Mouse (Mus musculus) CD4-positive, CD25-positive, alpha-beta regulatory T cell, adult 4 months (primary cell): ENCODE data around the gene Rrp9. TPM values are rescaled to one million over a fixed set of nuclear protein-coding genes. Genes with fewer than 3 reads are reported as not detected.
A peak's percentile ranks its signal among the peaks of the same experiment; 100 is the strongest.

Experiments used
- ATAC-seq: one replicate; pipeline ENCODE4 v1.8.0; 2017
- polyA plus RNA-seq, 2 experiments: library from polyadenylated mRNA; unstranded; fragments of 100-300 nt; shearing (Covaris generic); gene quantifications; one replicate each; pipeline ENCODE4 v1.2.1; 2017

Rrp9 gene
- 10 to 100 TPM; 35.4 to 37.4 TPM for polyA plus RNA-seq

- no peak for ATAC-seq
These were observed at the start of gene Rrp9 for GRCm38 (mm10) chr9:106475663-106476001. TSS of gene Rrp9 (plus strand) at chr9:106475963.

GRCm38 (mm10) chr9:106428719-106429220 is 47.0 kb upstream of the Rrp9 start:
- ATAC-seq, result peak; percentile 19

DNA sequence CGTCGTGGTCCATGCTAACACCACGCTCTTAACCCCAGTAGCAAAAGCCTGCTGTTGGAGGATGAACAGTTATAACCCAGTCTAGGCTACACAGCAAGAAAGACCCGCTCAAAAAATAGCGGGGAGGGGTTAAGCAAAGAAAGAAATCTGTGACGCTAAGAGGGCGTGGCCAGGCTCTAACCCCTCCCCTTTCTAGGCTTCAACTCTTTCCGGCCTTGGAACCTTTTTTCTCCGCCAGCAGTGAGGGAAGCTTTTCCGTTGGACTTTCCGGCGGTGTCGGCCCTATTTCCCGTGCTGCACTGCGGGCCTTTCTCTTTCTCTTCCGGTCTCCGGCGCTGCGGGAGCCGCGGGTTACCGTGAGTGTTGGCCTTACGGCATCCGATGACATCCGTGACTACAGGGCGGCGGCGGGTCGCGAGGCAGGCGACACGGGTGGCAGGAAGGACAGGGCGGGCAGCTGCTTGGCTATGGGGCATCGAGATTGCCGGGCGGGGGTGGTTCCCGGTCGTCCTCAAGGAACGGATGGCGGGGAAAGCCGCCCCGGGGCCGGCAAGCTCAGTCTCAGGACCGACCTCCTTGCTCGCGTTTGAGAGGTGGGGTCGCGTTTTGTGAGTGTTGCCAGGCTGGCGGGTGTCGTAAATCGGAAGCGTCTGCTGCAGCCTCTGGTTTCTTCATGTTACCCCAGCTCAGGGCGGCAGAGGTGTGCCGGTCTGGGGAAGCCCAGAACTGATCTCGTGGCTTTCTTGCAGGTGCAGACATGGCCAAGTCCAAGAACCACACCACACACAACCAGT is 46.3 kb upstream of the Rrp9 start, which contains the start of gene Rpl29:
Gene Rpl29, plus strand, starts transcription at position 234 of the 794 bp plus-strand sequence.
- ATAC-seq, result peak; percentile 96

DNA sequence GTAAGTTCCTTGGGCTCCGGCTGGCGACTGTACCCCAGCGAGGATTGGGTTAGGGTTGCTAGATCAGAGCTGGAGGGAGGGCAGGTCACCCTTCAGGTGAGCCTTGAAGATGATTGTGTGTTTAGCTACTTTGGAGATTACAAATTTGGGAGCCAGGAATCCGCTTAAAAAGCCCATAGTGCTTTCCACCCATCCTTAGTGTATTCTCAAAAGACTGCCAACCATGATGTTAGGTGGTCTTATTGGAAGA is 45.8 kb upstream of the Rrp9 start:
- no peak for ATAC-seq

- ATAC-seq, result no peak
These were observed 42.4 kb upstream of the Rrp9 start for GRCm38 (mm10) chr9:106433389-106433788.

- ATAC-seq, result no peak
These were observed 39.2 kb upstream of the Rrp9 start for GRCm38 (mm10) chr9:106436566-106436965.

GRCm38 (mm10) chr9:106442680-106443079 is 33.1 kb upstream of the Rrp9 start:
- ATAC-seq, result no peak

GRCm38 (mm10) chr9:106444836-106445235 is 30.9 kb upstream of the Rrp9 start:
- no peak for ATAC-seq

DNA sequence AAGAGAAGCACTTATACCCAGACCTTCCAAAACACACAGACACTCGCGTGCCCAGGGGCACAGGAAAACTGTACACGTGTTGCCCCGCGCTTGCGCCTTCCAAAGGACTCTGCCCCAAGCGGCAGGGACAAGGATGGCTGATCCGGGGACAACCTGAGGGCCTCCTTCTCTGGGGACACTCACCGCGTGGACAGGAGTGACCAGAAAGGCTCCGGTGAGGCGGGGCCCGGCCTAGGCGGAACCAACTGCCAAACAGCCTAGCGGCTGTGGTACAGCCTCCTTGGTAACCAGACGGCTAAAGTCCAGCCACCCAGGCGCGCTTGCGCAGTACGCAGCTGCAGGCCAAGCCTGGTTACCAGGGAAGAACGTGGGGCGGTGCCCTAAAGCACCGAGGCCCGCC is 28.4 kb upstream of the Rrp9 start, which contains the start of the genes Abhd14b and Abhd14a:
Gene Abhd14b, plus strand, starts transcription at position 112 of the 400 bp plus-strand sequence.
Gene Abhd14a, minus strand, starts transcription at position 331 of the 400 bp plus-strand sequence.
- peak; percentile 70 for ATAC-seq

DNA sequence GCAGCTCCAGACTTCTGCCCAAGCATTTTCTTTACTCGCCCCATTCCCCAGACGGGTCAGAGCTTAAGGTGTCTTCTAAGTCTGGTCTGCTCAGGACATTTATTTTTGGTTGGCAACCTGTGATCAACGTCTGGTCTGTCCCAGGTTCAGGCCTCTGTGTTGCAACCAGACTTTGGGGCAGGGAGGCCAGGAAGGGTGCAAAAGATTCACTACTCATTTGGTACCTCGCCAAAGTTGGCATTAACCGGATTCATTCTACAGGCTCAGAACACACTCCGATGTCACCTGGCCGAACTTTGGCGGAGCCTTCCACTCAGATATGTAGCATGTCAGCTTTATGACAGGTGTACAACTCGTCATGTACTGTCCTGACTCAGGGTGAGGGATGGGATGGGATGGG is 27.8 kb upstream of the Rrp9 start:
- ATAC-seq, result no peak

GRCm38 (mm10) chr9:106448498-106449031 is 27.2 kb upstream of the Rrp9 start:
- ATAC-seq, result peak; percentile 77

DNA sequence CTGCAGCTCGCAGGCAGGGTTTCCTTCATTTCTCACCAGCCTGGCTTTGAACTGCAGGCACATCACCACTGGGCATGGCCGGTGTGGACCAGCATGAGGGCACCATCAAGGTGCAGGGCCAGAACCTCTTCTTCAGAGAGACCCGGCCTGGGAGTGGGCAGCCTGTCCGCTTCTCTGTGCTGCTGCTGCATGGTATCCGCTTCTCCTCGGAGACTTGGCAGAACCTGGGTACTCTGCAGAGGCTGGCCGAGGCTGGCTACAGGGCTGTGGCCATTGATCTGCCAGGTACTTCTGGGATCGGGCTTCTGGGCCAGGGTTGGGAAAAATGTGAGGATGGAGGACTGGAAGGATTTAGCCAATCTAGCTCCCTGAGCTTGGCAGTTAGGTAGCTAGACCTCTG is 25.8 kb upstream of the Rrp9 start:
- ATAC-seq, result no peak

- ATAC-seq, result no peak
These were observed 25.1 kb upstream of the Rrp9 start for GRCm38 (mm10) chr9:106450661-106451060.

DNA sequence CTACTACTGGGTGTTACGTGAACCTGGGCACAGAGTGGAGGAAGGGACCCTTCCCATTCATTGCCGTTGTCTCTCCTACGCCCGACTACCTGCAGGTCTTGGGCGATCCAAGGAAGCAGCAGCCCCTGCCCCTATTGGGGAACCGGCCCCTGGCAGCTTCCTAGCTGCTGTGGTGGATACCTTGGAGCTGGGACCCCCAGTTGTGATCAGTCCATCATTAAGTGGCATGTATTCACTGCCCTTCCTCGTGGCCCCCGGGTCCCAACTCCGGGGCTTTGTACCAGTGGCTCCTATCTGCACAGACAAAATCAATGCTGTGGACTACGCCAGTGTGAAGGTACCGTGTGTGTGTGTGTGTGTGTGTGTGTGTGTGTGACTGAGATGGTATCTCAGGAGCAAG is 24.5 kb upstream of the Rrp9 start:
- ATAC-seq, result no peak

DNA sequence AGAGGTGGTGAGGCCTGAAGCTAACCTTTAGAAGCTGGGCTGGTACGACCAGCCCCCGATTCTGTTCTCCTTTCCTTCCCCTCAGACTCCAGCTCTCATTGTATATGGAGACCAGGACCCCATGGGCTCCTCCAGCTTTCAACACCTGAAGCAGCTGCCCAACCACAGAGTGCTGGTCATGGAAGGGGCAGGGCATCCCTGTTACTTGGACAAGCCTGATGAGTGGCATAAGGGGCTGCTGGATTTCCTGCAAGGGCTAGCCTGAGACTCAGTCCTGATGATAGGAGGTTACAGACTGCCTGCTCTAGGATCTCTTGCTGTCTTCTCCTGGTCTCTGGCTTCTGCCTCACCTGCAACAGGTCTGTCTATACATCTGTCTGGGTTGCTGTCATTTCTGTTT is 23.9 kb upstream of the Rrp9 start:
- ATAC-seq, result no peak

DNA sequence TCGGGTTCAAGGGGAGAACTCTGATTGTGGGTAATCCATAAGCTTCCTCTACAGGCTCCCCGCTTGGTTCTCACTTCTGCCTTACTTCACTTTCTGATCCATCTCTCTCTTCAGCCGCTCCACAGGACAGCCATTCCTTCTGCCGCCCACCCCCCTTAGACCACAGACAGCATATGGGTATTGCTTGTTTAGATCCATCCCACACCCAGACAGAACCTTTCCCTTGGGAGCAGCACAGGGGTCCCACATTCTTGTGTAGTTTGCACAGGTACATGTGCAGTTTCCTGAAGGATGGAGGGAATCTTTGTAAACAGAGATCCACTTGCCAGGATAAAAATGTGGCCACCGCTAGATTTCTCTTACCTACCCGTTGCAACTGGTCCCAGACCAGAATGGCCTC is 23.4 kb upstream of the Rrp9 start:
- ATAC-seq, result no peak

DNA sequence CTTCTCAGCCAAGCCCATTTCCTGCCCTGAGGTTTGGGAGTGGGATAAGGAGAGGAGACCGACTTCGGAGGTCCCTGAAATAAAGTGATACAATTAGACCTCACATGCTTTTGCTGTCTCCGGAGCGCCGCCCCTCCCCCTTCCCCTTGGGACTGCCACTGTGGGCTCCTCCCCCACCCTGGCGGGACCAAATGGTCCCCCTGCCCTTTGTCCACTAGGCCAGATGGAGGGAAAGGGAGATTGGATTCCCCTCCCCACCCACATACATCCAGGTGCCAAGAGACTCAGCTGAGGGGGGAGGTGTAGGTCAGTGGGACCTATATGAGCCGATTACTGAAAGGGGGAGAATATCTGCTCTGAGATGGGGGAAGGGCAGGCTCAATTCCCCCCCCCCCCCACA is 22.9 kb upstream of the Rrp9 start:
- no peak for ATAC-seq

DNA sequence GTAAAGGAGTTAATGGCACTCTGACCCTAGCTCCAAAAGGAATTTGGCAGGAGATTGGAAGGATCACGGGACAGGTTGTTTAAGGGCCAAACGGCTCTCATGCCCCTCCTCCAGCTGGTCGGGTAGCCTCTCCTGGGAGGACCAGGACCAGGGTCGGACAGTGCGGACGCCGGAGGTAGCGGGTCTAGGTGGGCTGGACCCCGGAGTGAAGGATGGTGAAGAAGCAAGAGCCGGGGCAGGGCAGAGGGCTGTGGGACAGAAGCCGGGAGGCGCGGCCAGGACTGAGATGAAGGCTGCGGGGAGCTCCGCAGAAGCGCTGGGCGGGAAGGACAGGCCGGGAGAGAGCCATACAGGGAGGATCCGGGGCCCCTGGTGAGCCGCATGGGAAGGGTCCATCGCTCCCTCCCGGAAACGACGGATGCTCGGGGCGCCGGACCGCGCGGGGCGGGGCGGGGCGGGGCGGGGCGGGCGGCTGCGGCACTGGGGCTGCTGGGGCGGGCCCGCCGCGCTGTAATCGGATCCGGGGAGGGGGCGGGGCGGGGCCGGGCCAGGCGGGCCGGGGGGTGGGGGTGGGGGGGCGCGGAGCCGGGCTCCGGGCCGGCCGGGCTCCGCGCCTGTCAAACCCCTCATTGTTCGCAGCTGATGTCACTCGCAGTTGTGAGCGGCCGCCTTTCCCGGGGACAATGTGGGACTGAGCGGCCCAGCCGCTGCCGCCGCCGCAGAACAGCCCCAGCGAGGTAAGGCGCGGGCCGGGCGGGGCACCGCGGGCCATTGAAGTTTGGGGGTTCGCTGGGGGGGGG is 22.3 kb upstream of the Rrp9 start, which contains the start of gene Pcbp4:
Gene Pcbp4, plus strand, starts transcription at position 21 of the 800 bp plus-strand sequence.
- ATAC-seq, result peak; percentile 72

DNA sequence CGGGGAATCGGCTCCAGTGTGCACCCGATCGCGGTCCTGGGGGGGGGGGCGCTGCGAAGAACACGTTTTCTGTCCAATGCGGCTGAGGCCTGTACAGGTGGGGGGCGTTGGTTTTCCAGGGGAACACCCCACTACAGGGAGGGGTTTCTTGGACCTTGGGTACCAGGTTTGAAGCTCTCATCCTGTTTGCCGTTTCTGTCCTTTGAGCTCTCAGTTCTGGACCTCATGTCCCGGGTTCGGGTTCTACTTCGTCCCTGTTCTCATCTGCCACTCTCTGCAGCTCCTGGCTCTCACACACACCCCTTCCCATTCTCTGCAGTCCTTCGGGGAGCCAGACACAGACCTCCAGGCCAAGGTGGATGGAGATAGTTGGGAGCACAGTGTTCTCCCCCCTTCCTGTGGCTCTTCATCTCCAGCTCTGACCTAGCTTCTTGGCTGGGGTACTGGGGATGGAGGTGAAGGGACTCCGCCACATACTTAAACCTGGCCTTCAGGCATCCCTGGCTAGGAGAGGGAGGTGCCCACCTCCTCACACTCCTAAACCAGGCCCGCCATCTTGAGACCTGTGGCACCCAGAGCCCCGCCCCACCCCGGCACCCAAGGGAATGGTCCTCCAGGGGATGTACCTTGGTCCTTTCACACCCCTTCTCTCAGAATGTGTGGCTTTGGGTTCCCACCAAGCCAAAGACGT is 21.5 kb upstream of the Rrp9 start:
- ATAC-seq, result no peak

DNA sequence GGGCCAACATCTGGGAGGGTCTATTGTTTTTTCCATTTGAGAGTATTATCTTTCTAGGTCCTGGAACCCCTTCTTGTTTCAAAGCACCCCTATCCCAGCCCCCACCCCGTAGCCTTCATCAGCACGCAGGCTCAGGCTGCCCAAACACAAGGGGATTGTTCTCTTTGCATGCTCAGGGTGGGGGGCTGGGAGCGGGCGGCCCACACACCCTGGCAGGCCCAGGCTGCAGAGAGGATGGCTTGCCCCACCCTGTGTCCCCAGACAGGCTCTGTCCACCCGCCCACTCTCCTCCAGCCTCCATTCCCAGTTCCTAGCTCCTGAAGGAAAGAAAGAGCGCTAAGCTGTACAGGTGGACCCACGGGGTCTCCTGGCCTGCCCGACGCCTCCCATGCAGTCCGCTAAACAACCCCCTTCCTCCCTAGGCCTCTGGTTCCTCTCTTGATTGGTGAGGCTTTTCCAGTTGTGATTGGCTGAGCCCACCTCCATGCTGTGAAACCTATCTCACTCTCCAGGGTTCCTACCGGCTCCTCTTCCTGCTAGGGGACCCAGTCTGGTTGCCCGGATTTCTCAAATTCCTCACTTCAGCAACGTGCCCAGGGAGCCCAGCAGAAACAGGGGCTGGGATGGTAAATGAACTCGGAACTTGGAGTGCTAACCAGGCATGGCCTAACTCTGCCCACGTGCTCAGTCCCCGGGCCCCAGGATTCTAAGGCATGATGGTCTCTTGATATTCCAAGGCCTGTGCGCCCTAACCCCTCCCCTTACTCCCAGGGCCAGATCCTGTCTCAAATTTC is 20.7 kb upstream of the Rrp9 start:
- ATAC-seq, result no peak

DNA sequence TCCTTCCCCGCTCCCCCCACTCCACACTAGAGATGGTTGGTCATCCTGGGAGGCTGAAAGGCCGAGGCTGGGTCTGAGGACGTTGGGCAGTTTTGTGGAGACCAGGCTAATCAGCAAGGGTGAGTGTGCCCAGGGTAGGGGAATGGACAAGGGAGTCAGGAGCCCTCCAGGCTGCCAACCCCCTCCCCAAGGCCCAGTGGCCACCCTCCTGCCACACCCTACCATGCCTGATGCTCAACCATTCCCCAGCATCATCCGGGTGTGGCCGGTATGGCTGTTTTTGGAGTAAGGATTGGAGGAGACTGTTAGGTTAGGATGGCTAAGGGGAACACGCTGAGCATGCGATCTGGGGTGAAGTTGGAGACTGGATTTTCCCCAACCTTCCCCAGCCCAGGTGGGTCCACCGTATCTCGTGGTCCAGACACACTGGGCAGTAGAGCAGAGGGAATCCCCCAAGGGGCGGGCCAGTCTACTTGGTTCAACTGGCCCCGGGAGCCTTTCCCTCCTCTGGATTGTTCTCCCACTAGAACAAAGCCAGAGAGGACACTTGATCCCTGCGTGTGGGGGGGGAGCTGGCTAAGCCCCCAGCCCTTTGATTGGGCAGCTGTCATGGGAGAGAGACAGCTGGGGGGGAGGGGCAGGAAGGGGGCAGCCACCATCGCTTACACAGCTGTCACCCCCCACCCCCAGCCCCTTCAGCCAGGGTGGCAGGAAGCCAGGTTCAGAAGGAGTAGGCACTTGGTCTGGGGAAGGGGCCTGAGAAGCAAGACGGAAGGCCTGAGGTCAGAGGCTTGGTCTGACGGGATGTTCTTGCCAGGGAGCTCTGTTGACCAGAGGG is 19.2 kb upstream of the Rrp9 start:
- no peak for ATAC-seq
